Mouse (Mus musculus) embryonic facial prominence, embryonic 13.5 days (tissue): Measurements from ENCODE around the gene Ctbp2. TPM values are rescaled to one million over a fixed set of nuclear protein-coding genes. Genes with fewer than 3 reads are reported as not detected.
A peak's percentile ranks its signal among the peaks of the same experiment; 100 is the strongest.

Experiments
- ATAC-seq: fragments of 200-750 bp; cut with Nextera tagmentation; 2 replicates; pipeline ENCODE4 v1.8.0; 2017; ENCODE audit warnings: low read depth; ENCODE audit not compliant: insufficient number of reproducible peaks, insufficient read depth, low FRiP score, low TSS enrichment
- H3K27ac ChIP-seq: fragments of 300-500 bp; sonication (generic); 2 replicates; pipeline ENCODE4 v1.5.1; 2015; ENCODE audit warnings: moderate library complexity, mild to moderate bottlenecking, inconsistent platforms
- H3K27me3 ChIP-seq: fragments of 300-500 bp; sonication (generic); 2 replicates; pipeline ENCODE4 v1.6.1; 2015; ENCODE audit warnings: mild to moderate bottlenecking, inconsistent platforms
- H3K36me3 ChIP-seq: fragments of 300-500 bp; sonication (generic); 2 replicates; pipeline ENCODE4 v1.6.1; 2015; ENCODE audit warnings: mild to moderate bottlenecking, inconsistent platforms
- H3K4me1 ChIP-seq: fragments of 300-500 bp; sonication (generic); 2 replicates; pipeline ENCODE4 v1.6.1; 2015; ENCODE audit warnings: inconsistent platforms
- H3K4me2 ChIP-seq: fragments of 300-500 bp; sonication (generic); 2 replicates; pipeline ENCODE4 v1.6.1; 2015; ENCODE audit warnings: moderate library complexity, mild to moderate bottlenecking, inconsistent platforms
- H3K4me3 ChIP-seq: fragments of 300-500 bp; sonication (generic); 2 replicates; pipeline ENCODE4 v1.5.1; 2015; ENCODE audit warnings: mild to moderate bottlenecking, inconsistent platforms
- H3K9ac ChIP-seq: fragments of 300-500 bp; sonication (generic); 2 replicates; pipeline ENCODE4 v1.6.1; 2015; ENCODE audit warnings: mild to moderate bottlenecking, inconsistent platforms
- H3K9me3 ChIP-seq: fragments of 300-500 bp; sonication (generic); 2 replicates; pipeline ENCODE4 v1.6.1; 2016; ENCODE audit warnings: inconsistent platforms
- WGBS: fragments of 180-500 bp; shearing (Covaris S2); methylation state at CpG from one replicate; pipeline ENCODE4 v1.1.7; 2015; ENCODE audit warnings: mixed read lengths; 5-methylcytosine and 5-hydroxymethylcytosine counted together
- polyA plus RNA-seq: library from polyadenylated mRNA; unstranded; fragments of >200 nt; fragmentation: Nextera tagmentation; extraction: Ambion mirVana; gene quantifications from 2 replicates; pipeline ENCODE4 v1.2.1, GENCODE M21; 2015

Ctbp2 gene
- polyA plus RNA-seq, 1 experiment from 2014 or later, result 93.4 TPM

- Histone ChIP-seq H3K4me3 (no peak overlapping the region), H3K4me2 (no peak overlapping the region)
- WGBS, result 93% methylated on average over 12 of the region's 12 CpGs
Measured at GRCm38 (mm10) chr7:133058496-133059149, 65.5 kb downstream of the Ctbp2 start.

GRCm38 (mm10) chr7:133056924-133057323, 67.2 kb downstream of the Ctbp2 start:
- ATAC-seq, result no peak
- no peak overlapping the region for H3K27ac ChIP-seq

More at GRCm38 (mm10) chr7:133058496-133059149, 65.5 kb downstream of the Ctbp2 start:
- ATAC-seq, result no peak
- no peaks in the 10 kb centered on the region for H3K27me3 ChIP-seq
- no peak overlapping the region for H3K9ac ChIP-seq
- H3K36me3 ChIP-seq, result peaks cover 38% of the 10 kb centered on the region
- peaks cover 23% of the 10 kb centered on the region for H3K4me1 ChIP-seq
- H3K27ac ChIP-seq, result no peak overlapping the region
- H3K9me3 ChIP-seq, result no peaks in the 10 kb centered on the region

DNA sequence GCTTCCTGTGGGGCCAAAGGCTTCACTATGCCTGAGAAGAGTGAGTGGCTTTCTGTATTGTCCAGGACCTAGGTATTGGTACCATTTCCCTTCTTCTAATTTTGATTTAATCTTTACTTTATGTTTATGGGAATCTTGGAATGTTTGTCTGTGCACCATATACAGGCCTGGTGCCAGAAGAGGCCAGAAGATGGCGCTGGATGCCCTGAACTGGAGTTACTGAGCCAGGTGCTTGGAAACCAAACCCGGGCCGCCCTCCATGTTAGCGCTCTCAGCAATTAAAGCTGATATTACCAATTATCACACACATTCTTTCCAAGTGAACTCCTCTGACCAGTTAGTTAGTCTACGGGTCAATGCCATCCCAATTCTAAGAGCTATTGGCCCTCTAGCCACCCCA, 69.7 kb downstream of the Ctbp2 start:
- peaks cover 50% of the 10 kb centered on the region for H3K36me3 ChIP-seq
- 90% methylated on average over 5 of the region's 5 CpGs for WGBS
- no peaks in the 10 kb centered on the region for H3K27me3 ChIP-seq
- H3K4me1 ChIP-seq, result peaks cover 18% of the 10 kb centered on the region
- H3K27ac ChIP-seq, result no peak overlapping the region
- H3K4me2 ChIP-seq, result no peak overlapping the region
- no peak overlapping the region for H3K4me3 ChIP-seq
- no peaks in the 10 kb centered on the region for H3K9me3 ChIP-seq
- ATAC-seq, result no peak
- H3K9ac ChIP-seq, result no peak overlapping the region

More at GRCm38 (mm10) chr7:133056924-133057323, 67.2 kb downstream of the Ctbp2 start:
- WGBS, result 93% methylated on average over 8 of the region's 8 CpGs
- Histone ChIP-seq H3K9me3 (no peaks in the 10 kb centered on the region), H3K4me3 (no peak overlapping the region), H3K27me3 (no peaks in the 10 kb centered on the region), H3K4me1 (peaks cover 23% of the 10 kb centered on the region), H3K4me2 (no peak overlapping the region), H3K9ac (no peak overlapping the region), H3K36me3 (peaks cover 49% of the 10 kb centered on the region)

DNA sequence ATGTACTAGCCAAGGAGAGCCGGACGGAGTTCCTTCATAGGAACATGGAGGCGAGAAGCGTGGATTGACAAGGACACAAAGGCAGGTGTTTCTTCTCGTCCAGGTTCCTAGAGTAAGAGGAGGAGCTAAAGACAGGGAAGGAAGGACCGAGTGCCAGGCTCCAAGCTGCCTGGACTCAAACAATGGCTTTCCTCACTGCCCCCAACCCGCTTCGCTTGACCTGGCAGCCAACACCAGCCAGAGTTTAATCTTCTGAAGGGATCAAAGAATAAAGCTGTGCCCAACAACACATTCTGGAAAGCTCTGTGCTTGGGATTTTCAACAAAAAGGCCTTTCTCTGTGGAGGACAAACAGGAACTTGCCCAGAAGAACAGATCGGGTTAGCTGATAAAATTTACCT, 70.4 kb downstream of the Ctbp2 start:
- H3K9me3 ChIP-seq, result no peaks in the 10 kb centered on the region
- 0 out of 2 replicates have a peak overlapping the region, but pooled peaks have one; percentile 23 for H3K27ac ChIP-seq
- no peak overlapping the region for H3K4me2 ChIP-seq
- peaks cover 50% of the 10 kb centered on the region for H3K36me3 ChIP-seq
- no peaks in the 10 kb centered on the region for H3K27me3 ChIP-seq
- ATAC-seq, result no peak
- 76% methylated on average over 9 of the region's 9 CpGs for WGBS
- H3K4me1 ChIP-seq, result peaks cover 16% of the 10 kb centered on the region; the same call in 1 of the 2 replicates
- H3K4me3 ChIP-seq, result no peak overlapping the region
- no peak overlapping the region for H3K9ac ChIP-seq

DNA sequence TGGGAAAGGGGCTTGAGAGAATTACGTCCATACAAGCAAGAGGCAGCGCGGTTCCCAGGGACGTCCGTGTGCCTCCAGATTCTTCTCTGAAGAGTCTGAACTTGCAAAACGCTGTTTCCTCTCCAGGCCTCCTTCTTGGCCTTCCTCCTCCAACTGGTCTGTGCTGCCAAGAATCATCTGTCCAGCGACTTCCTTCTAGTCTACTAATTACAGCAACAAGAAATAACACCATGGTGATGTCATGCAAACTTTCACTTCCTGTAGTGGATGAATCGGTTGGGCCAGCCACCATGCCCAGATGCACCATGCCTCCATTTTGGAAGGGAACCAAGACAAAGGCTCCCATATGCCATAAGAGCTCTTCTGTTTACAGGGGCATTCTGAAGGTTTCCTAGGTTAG, 71.3 kb downstream of the Ctbp2 start:
- no peak overlapping the region for H3K4me2 ChIP-seq
- no peak for ATAC-seq
- no peak overlapping the region for H3K4me3 ChIP-seq
- 0 out of 2 replicates have a peak, but pooled peaks cover 12% of the 10 kb centered on the region for H3K4me1 ChIP-seq
- no peaks in the 10 kb centered on the region for H3K27me3 ChIP-seq
- 85% methylated on average over 8 of the region's 8 CpGs for WGBS
- H3K9me3 ChIP-seq, result no peaks in the 10 kb centered on the region
- peaks cover 46% of the 10 kb centered on the region for H3K36me3 ChIP-seq
- no peak overlapping the region for H3K9ac ChIP-seq
- no peak overlapping the region for H3K27ac ChIP-seq

DNA sequence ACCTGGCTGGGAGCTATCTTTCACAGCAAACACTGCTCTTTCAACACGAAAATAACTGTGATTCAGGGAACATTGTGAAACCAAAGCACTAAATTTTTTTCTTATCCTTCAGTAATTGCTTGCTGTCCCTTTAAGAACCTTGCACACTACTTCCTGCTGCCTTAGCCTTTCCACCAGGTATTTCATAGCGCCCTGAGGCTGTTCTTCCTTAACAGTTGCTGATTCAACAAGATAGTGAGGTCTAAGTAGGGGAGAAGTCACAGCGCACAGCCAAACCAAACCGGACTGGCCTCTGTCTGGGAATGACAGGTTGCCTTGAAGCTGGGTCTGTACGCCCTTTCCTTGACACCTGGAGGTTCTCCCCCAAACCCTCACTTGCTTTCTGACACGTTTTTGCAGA, 73.5 kb downstream of the Ctbp2 start:
- no peaks in the 10 kb centered on the region for H3K9me3 ChIP-seq
- no peak overlapping the region for H3K9ac ChIP-seq
- WGBS, result 56% methylated on average over 6 of the region's 6 CpGs
- no peak overlapping the region; the same call in 1 of the 2 replicates for H3K27ac ChIP-seq
- no peak overlapping the region for H3K4me3 ChIP-seq
- H3K36me3 ChIP-seq, result peaks cover 33% of the 10 kb centered on the region
- no peaks in the 10 kb centered on the region for H3K27me3 ChIP-seq
- no peak for ATAC-seq
- H3K4me2 ChIP-seq, result no peak overlapping the region
- 0 out of 2 replicates have a peak, but pooled peaks cover 12% of the 10 kb centered on the region for H3K4me1 ChIP-seq

GRCm38 (mm10) chr7:133048085-133048630, 76.0 kb downstream of the Ctbp2 start:
- Histone ChIP-seq H3K4me3 (no peak overlapping the region), H3K4me2 (no peak overlapping the region), H3K9me3 (no peaks in the 10 kb centered on the region), H3K36me3 (peaks cover 15% of the 10 kb centered on the region), H3K9ac (no peak overlapping the region), H3K27me3 (no peaks in the 10 kb centered on the region), H3K4me1 (0 out of 2 replicates have a peak, but pooled peaks cover 12% of the 10 kb centered on the region), H3K27ac (no peak overlapping the region)
- ATAC-seq, result no peak
- WGBS, result 65% methylated on average over 3 of the region's 3 CpGs

- WGBS, result 84% methylated on average over 4 of the region's 4 CpGs
- no peak overlapping the region for H3K27ac ChIP-seq
- H3K4me3 ChIP-seq, result no peak overlapping the region
- H3K36me3 ChIP-seq, result peaks cover 7% of the 10 kb centered on the region
- no peaks in the 10 kb centered on the region for H3K27me3 ChIP-seq
- no peaks in the 10 kb centered on the region for H3K9me3 ChIP-seq
- ATAC-seq, result no peak
- H3K9ac ChIP-seq, result no peak overlapping the region
- H3K4me2 ChIP-seq, result no peak overlapping the region
- peaks cover 16% of the 10 kb centered on the region for H3K4me1 ChIP-seq
Measured at GRCm38 (mm10) chr7:133047287-133047686, 76.9 kb downstream of the Ctbp2 start.

GRCm38 (mm10) chr7:133044721-133045120, 79.4 kb downstream of the Ctbp2 start:
- no peak for ATAC-seq
- peaks cover 30% of the 10 kb centered on the region for H3K4me1 ChIP-seq
- 70% methylated on average over 4 of the region's 4 CpGs for WGBS
- H3K4me2 ChIP-seq, result no peak overlapping the region
- H3K27me3 ChIP-seq, result no peaks in the 10 kb centered on the region
- no peak overlapping the region for H3K27ac ChIP-seq
- no peak overlapping the region for H3K4me3 ChIP-seq
- H3K36me3 ChIP-seq, result peaks cover 2% of the 10 kb centered on the region
- no peak overlapping the region for H3K9ac ChIP-seq
- no peaks in the 10 kb centered on the region for H3K9me3 ChIP-seq

GRCm38 (mm10) chr7:133041784-133042183, 82.4 kb downstream of the Ctbp2 start:
- peaks cover 2% of the 10 kb centered on the region for H3K36me3 ChIP-seq
- no peaks in the 10 kb centered on the region for H3K9me3 ChIP-seq
- peaks cover 51% of the 10 kb centered on the region for H3K4me1 ChIP-seq
- H3K4me2 ChIP-seq, result no peak overlapping the region
- no peak for ATAC-seq
- no peak overlapping the region for H3K9ac ChIP-seq
- WGBS, result 66% methylated on average over 3 of the region's 3 CpGs
- H3K27me3 ChIP-seq, result no peaks in the 10 kb centered on the region
- H3K27ac ChIP-seq, result 0 out of 2 replicates have a peak overlapping the region, but pooled peaks have one; percentile 39
- H3K4me3 ChIP-seq, result no peak overlapping the region

- Histone ChIP-seq H3K4me1 (peaks cover 60% of the 10 kb centered on the region), H3K9me3 (no peaks in the 10 kb centered on the region), H3K9ac (no peak overlapping the region), H3K27ac (0 out of 2 replicates have a peak overlapping the region, but pooled peaks have one; percentile 35), H3K4me2 (no peak overlapping the region), H3K27me3 (no peaks in the 10 kb centered on the region), H3K4me3 (no peak overlapping the region), H3K36me3 (peaks cover 2% of the 10 kb centered on the region)
- WGBS, result 66% methylated on average over 3 of the region's 3 CpGs
- no peak for ATAC-seq
Measured at GRCm38 (mm10) chr7:133040688-133041345, 83.3 kb downstream of the Ctbp2 start.
